Mouse (Mus musculus) brown adipose tissue, adult 24 weeks (tissue): Measurements from ENCODE around the gene Acvr2b. TPM values are rescaled to one million over a fixed set of nuclear protein-coding genes. Genes with fewer than 3 reads are reported as not detected.

Source experiments
- H3K27ac ChIP-seq: fragments of 200-500 bp; replicated peaks from 2 replicates; pipeline ENCODE4 v1.5.1; 2012; ENCODE audit warnings: low read depth, mild to moderate bottlenecking, low read length
- H3K4me1 ChIP-seq: fragments of 200-500 bp; 2 replicates; pipeline ENCODE4 v1.6.1; 2012; ENCODE audit warnings: low read length, mixed read lengths; ENCODE audit not compliant: control insufficient read depth, insufficient read depth, insufficient read length
- H3K4me3 ChIP-seq: fragments of 200-500 bp; 2 replicates; pipeline ENCODE4 v1.5.1; 2012; ENCODE audit warnings: low read depth, mild to moderate bottlenecking, low read length, moderate library complexity; ENCODE audit not compliant: insufficient read depth
- polyA plus RNA-seq: library from polyadenylated mRNA; stranded (reverse); fragments of >200 nt; gene quantifications from 2 replicates; pipeline ENCODE4 v1.2.4, GENCODE M21; 2012; ENCODE audit not compliant: missing spikeins, insufficient read depth, insufficient read length

Acvr2b gene
- polyA plus RNA-seq, 1 experiment: 1.8 TPM

- Histone ChIP-seq H3K27ac (no peak overlapping the region), H3K4me1 (no peaks in the 10 kb centered on the region), H3K4me3 (no peak overlapping the region)
Measured at GRCm38 (mm10) chr9:119390214-119390613, 11.7 kb upstream of the Acvr2b start.

- no peak overlapping the region for H3K27ac ChIP-seq
- no peaks in the 10 kb centered on the region for H3K4me1 ChIP-seq
- no peak overlapping the region for H3K4me3 ChIP-seq
Measured at GRCm38 (mm10) chr9:119394808-119395207, 7.1 kb upstream of the Acvr2b start.

- Histone ChIP-seq H3K27ac (no peak overlapping the region), H3K4me1 (no peaks in the 10 kb centered on the region; the same call in 1 of the 2 replicates), H3K4me3 (peak overlapping the region; percentile 62)
Measured at GRCm38 (mm10) chr9:119401351-119401750, 567 bp upstream of the Acvr2b start.

- Histone ChIP-seq H3K4me3 (peak overlapping the region; percentile 98), H3K27ac (peak overlapping the region; percentile 86), H3K4me1 (no peaks in the 10 kb centered on the region; the same call in 1 of the 2 replicates)
Measured at GRCm38 (mm10) chr9:119402253-119403235, 626 bp downstream of the Acvr2b start.

- peak overlapping the region; percentile 98 for H3K4me3 ChIP-seq
- no peak overlapping the region for H3K27ac ChIP-seq
- H3K4me1 ChIP-seq: peaks cover 2% of the 10 kb centered on the region; the same call in 1 of the 2 replicates
Measured at GRCm38 (mm10) chr9:119403236-119403641, 1.3 kb downstream of the Acvr2b start.

GRCm38 (mm10) chr9:119404090-119404489 is 2.2 kb downstream of the Acvr2b start:
- no peak overlapping the region for H3K27ac ChIP-seq
- no peak overlapping the region for H3K4me3 ChIP-seq
- peaks cover 9% of the 10 kb centered on the region for H3K4me1 ChIP-seq

- H3K27ac ChIP-seq: no peak overlapping the region
- peaks cover 14% of the 10 kb centered on the region for H3K4me1 ChIP-seq
- H3K4me3 ChIP-seq: no peak overlapping the region; the same call in 1 of the 2 replicates
Measured at GRCm38 (mm10) chr9:119407884-119408283, 6.0 kb downstream of the Acvr2b start.

- peaks cover 14% of the 10 kb centered on the region for H3K4me1 ChIP-seq
- no peak overlapping the region for H3K4me3 ChIP-seq
- H3K27ac ChIP-seq: no peak overlapping the region
Measured at GRCm38 (mm10) chr9:119408898-119409664, 7.2 kb downstream of the Acvr2b start.

- H3K27ac ChIP-seq: no peak overlapping the region
- H3K4me1 ChIP-seq: peaks cover 14% of the 10 kb centered on the region
Measured at GRCm38 (mm10) chr9:119409864-119410263, 7.9 kb downstream of the Acvr2b start.

GRCm38 (mm10) chr9:119418025-119418424 is 16.1 kb downstream of the Acvr2b start:
- H3K27ac ChIP-seq: no peak overlapping the region
- peaks cover 8% of the 10 kb centered on the region for H3K4me1 ChIP-seq
- no peak overlapping the region for H3K4me3 ChIP-seq

More at GRCm38 (mm10) chr9:119409864-119410263, 7.9 kb downstream of the Acvr2b start:
- H3K4me3 ChIP-seq: no peak overlapping the region

- Histone ChIP-seq H3K4me1 (peaks cover 16% of the 10 kb centered on the region), H3K4me3 (no peak overlapping the region), H3K27ac (no peak overlapping the region)
Measured at GRCm38 (mm10) chr9:119419852-119420438, 18.0 kb downstream of the Acvr2b start.

GRCm38 (mm10) chr9:119425217-119425975 is 23.5 kb downstream of the Acvr2b start:
- no peak overlapping the region for H3K4me3 ChIP-seq
- H3K4me1 ChIP-seq: peaks cover 25% of the 10 kb centered on the region
- no peak overlapping the region for H3K27ac ChIP-seq

- Histone ChIP-seq H3K4me1 (peaks cover 25% of the 10 kb centered on the region), H3K4me3 (no peak overlapping the region), H3K27ac (no peak overlapping the region)
Measured at GRCm38 (mm10) chr9:119425976-119426415, 24.1 kb downstream of the Acvr2b start.

GRCm38 (mm10) chr9:119426483-119426882 is 24.6 kb downstream of the Acvr2b start:
- Histone ChIP-seq H3K4me1 (peaks cover 25% of the 10 kb centered on the region), H3K4me3 (no peak overlapping the region), H3K27ac (no peak overlapping the region)
